Mouse (Mus musculus) limb, embryonic 14.5 days (tissue): Measurements from ENCODE around the gene Nrip1. TPM values are rescaled to one million over a fixed set of nuclear protein-coding genes. Genes with fewer than 3 reads are reported as not detected.

Source experiments
- ATAC-seq: fragments of 200-750 bp; cut with Nextera tagmentation; 2 replicates; pipeline ENCODE4 v1.8.0; 2017; ENCODE audit warnings: low read depth, moderate number of reproducible peaks, moderate TSS enrichment; ENCODE audit not compliant: low FRiP score
- DNase-seq: peaks from one replicate; pipeline ENCODE4 v3.0.0-alpha.2; 2015; ENCODE audit warnings: low spot score
- H3K27ac ChIP-seq: fragments of 300-500 bp; sonication (generic); replicated peaks from 2 replicates; pipeline ENCODE4 v1.5.1; 2014; ENCODE audit warnings: low read depth, mild to moderate bottlenecking, low read length, moderate library complexity, mixed read lengths
- H3K27me3 ChIP-seq: fragments of 300-500 bp; sonication (generic); 2 replicates; pipeline ENCODE4 v1.6.1; 2014; ENCODE audit warnings: low read length, mixed read lengths; ENCODE audit not compliant: control insufficient read depth, insufficient read depth
- H3K36me3 ChIP-seq: fragments of 300-500 bp; sonication (generic); 2 replicates; pipeline ENCODE4 v1.6.1; 2014; ENCODE audit warnings: mild to moderate bottlenecking, low read length, moderate library complexity, mixed read lengths; ENCODE audit not compliant: control insufficient read depth, insufficient read depth
- H3K4me1 ChIP-seq: fragments of 300-500 bp; sonication (generic); 2 replicates; pipeline ENCODE4 v1.6.1; 2014; ENCODE audit warnings: antibody characterized with exemption, low read length, mixed read lengths; ENCODE audit not compliant: control insufficient read depth, insufficient read depth
- H3K4me2 ChIP-seq: fragments of 300-500 bp; sonication (generic); replicated peaks from 2 replicates; pipeline ENCODE4 v1.6.1; 2014; ENCODE audit warnings: low read depth, mild to moderate bottlenecking, low read length, moderate library complexity; ENCODE audit not compliant: severe bottlenecking
- H3K4me3 ChIP-seq: fragments of 300-500 bp; sonication (generic); replicated peaks from 2 replicates; pipeline ENCODE4 v1.5.1; 2014; ENCODE audit warnings: low read length
- H3K9ac ChIP-seq: fragments of 300-500 bp; sonication (generic); 2 replicates; pipeline ENCODE4 v1.6.1; 2014; ENCODE audit warnings: mild to moderate bottlenecking, low read depth, low read length, moderate library complexity; ENCODE audit not compliant: severe bottlenecking
- H3K9me3 ChIP-seq: fragments of 300-500 bp; sonication (generic); 2 replicates; pipeline ENCODE4 v1.6.1; 2016; ENCODE audit warnings: low read length; ENCODE audit not compliant: control insufficient read depth
- POLR2A ChIP-seq: fragments of 200-500 bp; IDR thresholded peaks from 2 replicates; pipeline ENCODE4 v1.8.0; 2012; ENCODE audit warnings: inconsistent platforms, mild to moderate bottlenecking, moderate library complexity, borderline replicate concordance; ENCODE audit not compliant: insufficient read depth, insufficient read length; ENCODE audit errors: extremely low read depth
- WGBS: fragments of 180-500 bp; shearing (Covaris S2); extraction: QIAGEN DNeasy Blood & Tissue Kit; methylation state at CpG from one replicate; pipeline ENCODE4 v1.1.7; 2014; 5-methylcytosine and 5-hydroxymethylcytosine counted together
- polyA plus RNA-seq, 2 experiments: library from polyadenylated mRNA; depleted of rRNA in 1 of 2; stranded (reverse) in 1 of 2; unstranded in 1 of 2; fragments of >200 nt; fragmentation: Nextera tagmentation in 1 of 2; extraction: Ambion mirVana in 1 of 2; gene quantifications; 2 replicates each; pipeline versions ENCODE4 v1.2.1 to v1.2.3; 2012 to 2014

Nrip1 gene
- polyA plus RNA-seq, 2 experiments, result 6.9 to 37.3 TPM

- TF ChIP-seq POLR2A, result no peak
- H3K4me1 ChIP-seq, result no peaks in the 10 kb centered on the region
- 54% methylated on average over 3 of the region's 3 CpGs for WGBS
- H3K9ac ChIP-seq, result no peak overlapping the region
- no peak overlapping the region for H3K27ac ChIP-seq
- no peak for DNase-seq
- ATAC-seq, result no peak
- no peaks in the 10 kb centered on the region for H3K9me3 ChIP-seq
- H3K4me2 ChIP-seq, result no peak overlapping the region
- no peaks in the 10 kb centered on the region for H3K27me3 ChIP-seq
- H3K36me3 ChIP-seq, result no peaks in the 10 kb centered on the region; the same call in 1 of the 2 replicates
- no peak overlapping the region for H3K4me3 ChIP-seq
These were observed 89.8 kb downstream of the Nrip1 start for GRCm38 (mm10) chr16:76283796-76284195.

DNA sequence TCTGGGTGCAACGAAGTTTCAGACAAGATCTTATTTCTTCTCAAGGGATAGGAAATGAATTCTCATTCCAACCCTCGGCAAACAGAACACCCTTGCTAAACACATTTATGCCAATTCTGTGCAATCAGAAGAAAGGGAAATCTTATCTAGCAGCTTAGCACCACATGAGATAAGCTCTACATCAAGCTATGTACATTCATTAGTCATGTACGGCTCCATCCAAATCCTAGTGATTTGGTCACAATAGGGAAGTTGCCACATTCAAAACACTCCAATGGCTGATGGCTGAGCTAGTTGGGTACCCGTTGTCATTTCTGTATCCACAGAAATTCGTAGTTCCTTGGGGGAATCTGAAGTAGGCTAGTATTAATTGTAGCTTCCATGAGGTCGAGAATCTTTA is 91.8 kb downstream of the Nrip1 start:
- no peak overlapping the region for H3K9ac ChIP-seq
- no peak for TF ChIP-seq POLR2A
- no peaks in the 10 kb centered on the region for H3K9me3 ChIP-seq
- H3K27ac ChIP-seq, result no peak overlapping the region
- WGBS, result 88% methylated on average over 6 of the region's 6 CpGs
- no peak overlapping the region for H3K4me2 ChIP-seq
- H3K4me1 ChIP-seq, result no peaks in the 10 kb centered on the region
- ATAC-seq, result no peak
- DNase-seq, result no peak
- H3K27me3 ChIP-seq, result no peaks in the 10 kb centered on the region
- no peaks in the 10 kb centered on the region for H3K36me3 ChIP-seq
- H3K4me3 ChIP-seq, result no peak overlapping the region

DNA sequence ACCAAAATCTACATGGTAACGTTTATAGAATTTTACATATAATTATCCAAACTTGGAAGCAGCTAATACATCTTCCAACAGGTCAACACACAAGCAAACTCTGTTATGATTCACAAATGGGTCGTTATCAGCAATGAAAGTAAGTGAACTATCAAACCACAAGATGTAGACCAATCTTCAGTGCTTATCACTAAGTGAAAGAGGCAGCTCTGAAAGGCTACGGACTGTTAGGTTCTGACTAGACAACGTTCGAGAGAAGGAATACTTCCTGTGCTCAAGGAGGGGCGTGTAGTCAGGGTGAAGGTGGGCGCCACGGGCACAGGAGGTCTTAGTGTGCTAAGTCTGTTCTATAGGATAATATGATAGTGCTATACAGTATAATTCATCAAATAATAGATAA is 93.3 kb downstream of the Nrip1 start:
- no peak overlapping the region for H3K4me3 ChIP-seq
- WGBS, result 90% methylated on average over 8 of the region's 8 CpGs
- no peaks in the 10 kb centered on the region for H3K27me3 ChIP-seq
- no peaks in the 10 kb centered on the region for H3K4me1 ChIP-seq
- no peaks in the 10 kb centered on the region for H3K36me3 ChIP-seq
- no peak overlapping the region for H3K4me2 ChIP-seq
- no peak for DNase-seq
- no peak for ATAC-seq
- no peak overlapping the region for H3K9ac ChIP-seq
- no peaks in the 10 kb centered on the region for H3K9me3 ChIP-seq
- no peak for TF ChIP-seq POLR2A
- no peak overlapping the region for H3K27ac ChIP-seq

DNA sequence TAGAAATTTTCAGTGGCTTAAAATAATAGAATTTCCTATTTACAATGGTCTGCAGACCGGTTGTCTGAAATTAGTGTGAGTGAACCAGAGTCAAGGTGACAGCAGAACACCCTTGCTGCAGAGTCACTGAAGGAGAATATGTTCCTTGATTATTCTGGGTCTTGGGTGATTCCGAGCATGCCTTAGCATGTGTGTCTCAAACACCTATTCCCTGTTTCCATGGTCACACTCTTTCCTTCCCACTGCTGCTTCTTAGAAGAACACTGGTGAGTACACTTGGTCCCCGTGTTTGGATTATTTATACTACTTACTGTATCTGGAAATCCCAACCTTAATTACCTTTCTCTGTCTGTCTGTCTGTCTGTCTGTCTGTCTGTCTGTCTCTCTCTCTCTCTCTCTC is 97.4 kb downstream of the Nrip1 start:
- H3K27me3 ChIP-seq, result no peaks in the 10 kb centered on the region
- no peaks in the 10 kb centered on the region for H3K4me1 ChIP-seq
- no peak for TF ChIP-seq POLR2A
- no peak overlapping the region for H3K27ac ChIP-seq
- no peaks in the 10 kb centered on the region for H3K36me3 ChIP-seq
- H3K4me2 ChIP-seq, result no peak overlapping the region
- 92% methylated on average over 3 of the region's 3 CpGs for WGBS
- no peaks in the 10 kb centered on the region for H3K9me3 ChIP-seq
- H3K9ac ChIP-seq, result no peak overlapping the region
- ATAC-seq (no peak), DNase-seq (no peak)
- H3K4me3 ChIP-seq, result no peak overlapping the region

DNA sequence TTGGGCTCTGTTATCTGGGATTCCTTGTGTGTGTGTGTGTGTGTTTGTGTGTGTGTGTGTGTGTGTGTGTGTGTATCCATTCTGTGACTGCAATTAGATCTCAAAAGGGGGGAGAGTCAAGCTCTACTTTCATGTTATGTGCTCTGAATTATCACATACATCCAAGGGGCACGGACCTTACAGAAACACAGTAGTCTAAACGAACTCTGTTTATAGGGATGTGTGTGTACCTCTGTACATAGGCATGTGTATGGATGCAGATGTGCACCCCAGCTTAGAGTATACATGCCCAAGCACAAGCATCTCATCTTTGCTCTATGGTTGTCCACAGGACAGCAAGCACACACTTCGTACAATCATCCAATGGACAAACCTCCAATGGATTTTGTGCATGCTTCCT is 98.0 kb downstream of the Nrip1 start:
- no peak overlapping the region for H3K27ac ChIP-seq
- H3K27me3 ChIP-seq, result no peaks in the 10 kb centered on the region
- no peak overlapping the region for H3K9ac ChIP-seq
- no peak for DNase-seq
- H3K9me3 ChIP-seq, result no peaks in the 10 kb centered on the region
- no peaks in the 10 kb centered on the region for H3K4me1 ChIP-seq
- no peak for ATAC-seq
- no peak overlapping the region for H3K4me3 ChIP-seq
- no peak overlapping the region for H3K4me2 ChIP-seq
- H3K36me3 ChIP-seq, result no peaks in the 10 kb centered on the region
- 88% methylated on average over 3 of the region's 3 CpGs for WGBS
- TF ChIP-seq POLR2A, result no peak

DNA sequence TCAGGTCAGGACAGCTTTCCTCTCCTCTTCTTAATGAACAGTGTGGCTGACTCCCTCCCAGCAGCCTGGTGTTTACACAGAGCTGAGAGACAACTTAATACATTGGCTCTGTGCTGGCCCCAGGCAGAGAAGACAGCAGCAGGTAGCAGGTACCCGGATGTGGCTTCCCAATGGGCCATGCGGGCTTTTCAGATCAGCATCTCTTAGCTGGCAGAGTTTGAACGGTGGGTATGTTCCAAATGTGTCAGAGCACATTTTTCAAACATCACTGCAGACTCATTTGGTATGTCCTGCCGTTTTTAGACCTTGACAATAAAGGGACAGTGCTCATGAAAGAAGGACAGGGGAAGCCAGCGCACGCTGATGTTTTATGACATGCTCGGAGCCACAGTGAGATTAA is 98.5 kb downstream of the Nrip1 start:
- WGBS, result 70% methylated on average over 7 of the region's 7 CpGs
- Histone ChIP-seq H3K4me2 (no peak overlapping the region), H3K4me1 (no peaks in the 10 kb centered on the region), H3K9ac (no peak overlapping the region), H3K9me3 (no peaks in the 10 kb centered on the region), H3K27me3 (no peaks in the 10 kb centered on the region), H3K4me3 (no peak overlapping the region), H3K36me3 (no peaks in the 10 kb centered on the region), H3K27ac (no peak overlapping the region)
- DNase-seq (no peak), ATAC-seq (no peak)
- TF ChIP-seq POLR2A, result no peak
